Mouse (Mus musculus) bone marrow macrophage, adult 2 months (primary cell): ENCODE data around the gene Ube3c. TPM values are rescaled to one million over a fixed set of nuclear protein-coding genes. Genes with fewer than 3 reads are reported as not detected.

Experiments used
- H3K27ac ChIP-seq: 2 replicates; pipeline ENCODE4 v1.5.1; 2012; ENCODE audit warnings: low read depth, low read length; ENCODE audit not compliant: insufficient read depth
- H3K4me1 ChIP-seq: 2 replicates; pipeline ENCODE4 v1.6.1; 2012; ENCODE audit warnings: low read length; ENCODE audit not compliant: control insufficient read depth, insufficient read depth
- H3K4me3 ChIP-seq: 2 replicates; pipeline ENCODE4 v1.5.1; 2012; ENCODE audit warnings: mild to moderate bottlenecking, low read length, moderate library complexity; ENCODE audit not compliant: insufficient read depth
- CTCF ChIP-seq: IDR thresholded peaks from 2 replicates; pipeline ENCODE4 v1.5.1; 2012; ENCODE audit warnings: low read depth, mild to moderate bottlenecking, low read length, moderate library complexity
- POLR2A ChIP-seq: IDR thresholded peaks from 2 replicates; pipeline ENCODE4 v1.6.1; 2012; ENCODE audit warnings: mild to moderate bottlenecking, low read depth, low read length, borderline replicate concordance
- polyA plus RNA-seq: library from polyadenylated mRNA; stranded (reverse); fragments of >200 nt; gene quantifications from 2 replicates; pipeline ENCODE4 v1.2.4, GENCODE M21; 2012; ENCODE audit not compliant: missing spikeins, insufficient read depth, insufficient read length

Ube3c gene
- polyA plus RNA-seq, 1 experiment: 15.9 TPM

DNA sequence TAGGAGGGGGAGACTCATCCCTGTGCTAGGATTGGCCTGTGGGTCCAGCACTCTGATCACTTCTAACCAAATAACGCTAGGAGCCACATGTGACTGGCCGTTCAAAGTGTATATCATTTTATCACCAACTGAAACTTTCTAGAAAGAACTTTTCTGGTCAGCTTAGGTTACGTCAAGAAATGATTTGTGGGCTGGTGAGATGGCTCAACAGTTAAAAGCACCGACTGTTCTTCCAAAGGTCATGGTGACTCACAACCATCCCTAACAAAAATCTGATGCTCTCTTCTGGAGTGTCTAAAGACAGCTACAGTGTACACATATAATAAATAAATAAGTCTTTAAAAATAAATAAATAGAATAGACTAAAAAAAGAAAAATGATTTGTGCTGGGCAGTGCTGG, 103.5 kb downstream of the Ube3c start:
- no peak overlapping the region for H3K27ac ChIP-seq
- H3K4me3 ChIP-seq: no peak overlapping the region
- H3K4me1 ChIP-seq: no peaks in the 10 kb centered on the region
- TF ChIP-seq CTCF (no peak), POLR2A (no peak)

DNA sequence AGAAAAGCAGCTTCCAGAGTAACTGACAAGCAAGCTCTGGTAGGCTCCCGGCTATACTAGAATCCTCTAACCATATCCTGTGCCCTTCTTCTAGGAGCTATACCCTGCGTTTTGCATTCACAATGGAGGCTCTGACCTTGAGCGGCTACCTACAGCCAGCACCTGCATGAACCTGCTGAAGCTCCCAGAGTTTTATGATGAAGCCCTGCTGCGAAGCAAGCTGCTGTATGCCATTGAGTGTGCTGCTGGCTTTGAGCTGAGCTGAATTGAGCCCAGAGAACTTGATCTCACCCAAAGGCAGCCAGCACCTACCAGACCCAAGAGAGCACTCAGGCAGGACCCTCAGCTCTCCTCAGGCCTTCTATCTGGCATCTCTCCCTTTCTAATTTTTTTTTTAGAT, 105.3 kb downstream of the Ube3c start:
- Histone ChIP-seq H3K4me3 (no peak overlapping the region), H3K27ac (no peak overlapping the region), H3K4me1 (no peaks in the 10 kb centered on the region)
- no peak for TF ChIP-seq POLR2A
- no peak for TF ChIP-seq CTCF

DNA sequence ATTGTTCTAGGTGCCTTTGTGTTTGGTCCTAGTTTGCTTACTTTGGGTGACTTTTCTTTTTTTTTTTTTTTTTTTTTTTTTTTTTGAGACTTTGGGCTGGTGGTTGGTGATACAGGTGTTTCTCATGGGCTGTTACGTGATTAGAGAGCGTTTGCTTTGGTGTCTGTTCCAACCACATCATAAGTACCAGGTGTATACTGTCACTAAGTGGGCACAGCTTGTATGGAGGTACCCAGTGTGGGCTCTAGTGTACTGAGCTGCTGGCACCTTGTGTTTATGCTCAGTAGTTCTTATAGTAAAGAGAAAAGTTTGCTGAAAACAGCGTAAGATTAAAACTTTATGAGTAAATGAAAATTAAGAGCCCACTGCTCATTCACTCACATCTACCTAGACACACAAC, 107.4 kb downstream of the Ube3c start:
- Histone ChIP-seq H3K4me3 (no peak overlapping the region), H3K27ac (no peak overlapping the region), H3K4me1 (no peaks in the 10 kb centered on the region)
- no peak for TF ChIP-seq POLR2A
- no peak for TF ChIP-seq CTCF

DNA sequence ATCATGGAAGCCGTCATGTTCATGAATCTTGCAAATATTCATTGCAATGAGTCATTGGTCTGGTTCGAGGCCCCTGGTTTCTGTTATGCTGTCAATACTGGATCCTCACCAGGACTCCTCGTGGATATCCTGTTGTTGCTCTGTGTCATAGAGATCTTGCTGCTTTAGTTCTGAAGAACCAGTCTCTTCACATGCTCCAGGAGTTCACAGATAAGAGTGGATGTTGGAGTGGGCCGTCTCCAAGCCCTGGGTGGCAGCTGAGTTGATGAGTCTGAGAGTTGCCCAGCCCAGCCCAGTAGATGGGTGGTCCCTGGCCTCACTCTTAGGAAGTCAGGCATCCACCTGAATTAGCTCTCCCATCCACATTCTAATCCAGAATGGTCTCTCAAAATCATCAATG, 116.0 kb downstream of the Ube3c start:
- peaks cover 2% of the 10 kb centered on the region; the same call in 1 of the 2 replicates for H3K4me1 ChIP-seq
- H3K4me3 ChIP-seq: no peak overlapping the region
- no peak overlapping the region for H3K27ac ChIP-seq
- TF ChIP-seq CTCF (no peak), POLR2A (no peak)

DNA sequence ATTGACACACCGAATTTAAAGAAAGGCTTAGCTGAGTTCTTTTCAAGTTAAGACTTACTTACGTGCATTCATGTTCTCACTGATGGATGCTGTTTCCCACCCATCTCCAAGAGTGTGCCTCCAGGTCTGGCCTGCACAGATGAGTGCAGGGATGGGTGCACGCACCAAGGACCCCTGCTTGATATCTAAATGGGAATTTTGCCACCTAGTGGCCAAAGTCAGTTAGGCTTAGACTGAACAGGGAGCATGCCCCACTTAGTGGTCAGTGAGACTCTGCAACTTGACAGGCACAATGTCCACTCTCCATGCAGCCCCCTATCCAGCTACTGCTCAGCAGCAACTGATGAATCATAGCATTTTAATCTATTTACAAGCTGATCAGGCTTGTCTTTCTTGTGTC, 118.6 kb downstream of the Ube3c start:
- no peaks in the 10 kb centered on the region for H3K4me1 ChIP-seq
- TF ChIP-seq POLR2A: no peak
- peak; percentile 80 for TF ChIP-seq CTCF
- H3K4me3 ChIP-seq: no peak overlapping the region
- no peak overlapping the region for H3K27ac ChIP-seq

DNA sequence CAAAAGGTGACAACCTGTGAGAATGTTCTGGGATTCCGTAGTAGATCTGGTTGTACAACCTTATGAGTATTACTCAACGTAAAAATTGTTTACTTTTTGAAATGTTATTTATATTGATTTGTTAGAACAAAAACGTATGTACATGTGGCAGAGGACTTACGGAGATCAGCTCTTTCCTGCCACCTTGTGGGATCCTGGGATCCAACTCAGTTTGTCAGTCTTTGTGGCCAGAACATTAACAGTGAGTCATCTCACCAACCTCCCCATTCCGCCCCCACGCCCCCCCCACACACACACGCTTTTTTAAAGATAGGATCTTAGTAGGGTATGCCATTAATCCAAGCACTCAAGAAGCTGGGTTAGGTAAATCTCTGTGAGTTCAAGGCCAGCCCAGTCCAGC, 119.3 kb downstream of the Ube3c start:
- H3K4me1 ChIP-seq: peaks cover 4% of the 10 kb centered on the region
- no peak overlapping the region for H3K4me3 ChIP-seq
- TF ChIP-seq POLR2A (no peak), CTCF (no peak)
- no peak overlapping the region for H3K27ac ChIP-seq

DNA sequence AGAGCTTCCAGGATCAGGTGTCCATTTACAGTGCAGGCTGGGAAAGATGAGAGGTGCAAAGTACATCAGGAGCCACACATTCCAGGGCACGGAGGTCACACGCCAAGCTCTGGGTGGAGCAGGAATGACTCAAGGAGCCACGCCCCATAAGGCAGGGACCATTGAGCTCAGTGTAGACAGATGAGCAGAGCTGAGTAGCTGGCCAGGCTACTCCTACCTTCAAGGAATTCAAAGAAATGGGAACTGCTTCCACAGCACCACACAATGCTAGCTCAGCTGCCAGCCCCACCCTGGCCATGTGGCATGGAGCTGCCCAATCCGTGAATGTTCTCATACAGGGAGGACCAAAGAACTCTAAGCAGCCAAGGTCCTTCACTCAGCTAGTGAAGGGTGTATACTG, 129.5 kb downstream of the Ube3c start:
- Histone ChIP-seq H3K27ac (no peak overlapping the region), H3K4me3 (no peak overlapping the region), H3K4me1 (peaks cover 11% of the 10 kb centered on the region; the same call in 1 of the 2 replicates)
- no peak for TF ChIP-seq CTCF
- TF ChIP-seq POLR2A: no peak

DNA sequence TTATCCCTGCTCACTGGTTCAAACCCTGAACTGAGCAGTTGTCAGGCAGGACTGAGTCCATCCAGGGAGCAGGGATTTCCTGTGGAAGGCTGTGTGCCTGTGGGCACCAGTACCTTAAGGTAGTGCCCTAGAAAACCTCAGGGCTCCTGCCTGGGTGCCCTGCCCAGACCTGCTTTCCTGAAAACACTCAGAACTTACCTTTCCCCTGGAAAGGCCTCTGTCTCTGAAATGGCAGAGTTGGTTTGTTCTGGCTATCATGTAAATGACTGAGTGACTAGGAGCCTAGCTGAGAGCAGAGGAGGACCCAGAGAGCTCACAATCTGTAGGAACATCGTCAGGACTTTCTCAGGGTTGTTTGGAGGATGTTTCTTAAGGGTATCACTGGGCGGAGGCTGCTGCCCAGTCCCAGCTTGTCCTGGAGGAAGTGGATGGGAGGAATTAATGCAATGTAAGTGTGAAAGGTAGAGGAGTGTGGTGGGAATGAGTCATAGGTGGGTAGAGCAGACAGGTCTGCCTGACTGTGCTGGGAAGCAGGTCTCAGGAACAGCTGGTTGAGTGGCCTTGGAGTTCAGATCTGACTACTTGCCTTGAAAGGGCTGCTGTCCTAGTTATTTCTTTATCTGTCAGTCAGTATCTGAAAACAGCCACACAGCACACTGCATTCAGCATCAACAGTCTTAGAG, 130.6 kb downstream of the Ube3c start:
- H3K27ac ChIP-seq: no peak overlapping the region
- TF ChIP-seq CTCF (no peak), POLR2A (no peak)
- no peak overlapping the region for H3K4me3 ChIP-seq
- H3K4me1 ChIP-seq: peaks cover 7% of the 10 kb centered on the region; the same call in 1 of the 2 replicates

DNA sequence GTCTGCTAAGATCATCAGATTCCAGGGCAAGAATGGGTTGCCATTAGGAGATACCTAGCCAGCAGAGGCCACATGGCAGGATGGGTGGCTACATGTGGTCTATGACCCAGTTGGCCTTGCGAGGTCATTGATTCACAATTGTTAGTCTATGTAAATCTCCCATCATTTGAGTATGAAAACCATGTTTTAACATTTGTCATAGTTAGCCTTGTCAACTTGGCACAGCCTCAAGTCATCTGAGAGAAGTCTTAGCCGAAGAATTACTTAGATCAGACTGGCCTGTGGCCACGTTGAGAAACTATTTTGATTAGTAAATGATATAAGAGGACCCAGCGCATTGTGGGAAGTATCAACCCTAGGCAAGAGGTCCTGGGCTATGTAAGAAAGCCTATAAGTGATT, 138.2 kb downstream of the Ube3c start:
- H3K4me1 ChIP-seq: no peaks in the 10 kb centered on the region
- H3K4me3 ChIP-seq: no peak overlapping the region
- no peak for TF ChIP-seq CTCF
- TF ChIP-seq POLR2A: no peak
- no peak overlapping the region for H3K27ac ChIP-seq

DNA sequence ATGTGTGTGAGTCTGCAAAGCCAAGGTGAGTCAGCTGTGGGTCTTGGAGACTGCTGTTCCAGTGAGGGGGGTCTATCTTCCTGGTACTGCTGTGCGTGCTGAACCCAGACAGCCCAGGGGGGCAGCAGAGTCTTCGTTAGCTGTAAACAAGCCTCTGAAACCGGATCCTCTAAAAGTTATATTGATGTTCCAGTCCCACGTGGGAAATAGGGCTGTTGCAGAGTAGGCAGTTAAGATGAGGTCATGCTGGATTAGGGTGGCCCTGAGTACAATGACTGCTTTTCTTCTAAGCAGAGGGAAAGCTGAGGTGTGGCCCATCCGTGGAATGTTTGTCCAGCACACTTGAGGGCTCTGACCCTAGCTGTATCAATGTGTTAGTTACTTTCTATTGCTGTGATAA, 139.2 kb downstream of the Ube3c start:
- no peak for TF ChIP-seq CTCF
- no peak for TF ChIP-seq POLR2A
- H3K4me1 ChIP-seq: no peaks in the 10 kb centered on the region
- no peak overlapping the region for H3K27ac ChIP-seq
- no peak overlapping the region for H3K4me3 ChIP-seq
